Mouse (Mus musculus) stomach, postnatal 0 days (tissue): Measurements from ENCODE around the gene Tnmd. TPM values are rescaled to one million over a fixed set of nuclear protein-coding genes. Genes with fewer than 3 reads are reported as not detected.

Source experiments
- ATAC-seq: fragments of 200-750 bp; cut with Nextera tagmentation; 2 replicates; pipeline ENCODE4 v1.8.0; 2017; ENCODE audit not compliant: low FRiP score, low TSS enrichment
- DNase-seq: peaks from one replicate; pipeline ENCODE4 v3.0.0-alpha.2; 2016; ENCODE audit warnings: low spot score
- H3K27ac ChIP-seq: fragments of 300-500 bp; sonication (generic); replicated peaks from 2 replicates; pipeline ENCODE4 v1.5.1; 2014; ENCODE audit warnings: mild to moderate bottlenecking, control low read depth
- H3K27me3 ChIP-seq: fragments of 300-500 bp; sonication (generic); 2 replicates; pipeline ENCODE4 v1.6.1; 2014; ENCODE audit warnings: low read length; ENCODE audit not compliant: control insufficient read depth, insufficient read depth
- H3K36me3 ChIP-seq: fragments of 300-500 bp; sonication (generic); 2 replicates; pipeline ENCODE4 v1.6.1; 2014; ENCODE audit warnings: low read length, mixed read lengths; ENCODE audit not compliant: control insufficient read depth, insufficient read depth
- H3K4me1 ChIP-seq: fragments of 300-500 bp; sonication (generic); replicated peaks from 2 replicates; pipeline ENCODE4 v1.6.1; 2014; ENCODE audit warnings: antibody characterized with exemption; ENCODE audit not compliant: control insufficient read depth, insufficient read depth
- H3K4me2 ChIP-seq: fragments of 300-500 bp; sonication (generic); replicated peaks from 2 replicates; pipeline ENCODE4 v1.6.1; 2014; ENCODE audit warnings: low read depth, mild to moderate bottlenecking, control low read depth, moderate library complexity
- H3K4me3 ChIP-seq: fragments of 300-500 bp; sonication (generic); 2 replicates; pipeline ENCODE4 v1.5.1; 2014; ENCODE audit warnings: low read depth, low read length, control low read depth
- H3K9ac ChIP-seq: fragments of 300-500 bp; sonication (generic); 2 replicates; pipeline ENCODE4 v1.6.1; 2014; ENCODE audit warnings: mild to moderate bottlenecking, low read length, control low read depth, mixed read lengths
- H3K9me3 ChIP-seq: fragments of 300-500 bp; sonication (generic); 2 replicates; pipeline ENCODE4 v1.6.1; 2016; ENCODE audit warnings: low read length; ENCODE audit not compliant: control insufficient read depth
- CTCF ChIP-seq: IDR thresholded peaks from 2 replicates; pipeline ENCODE4 v1.5.1; 2016; ENCODE audit warnings: antibody characterized with exemption, low read depth, mild to moderate bottlenecking, moderate library complexity
- EP300 ChIP-seq: optimal IDR thresholded peaks from 2 replicates; pipeline ENCODE3; 2016; ENCODE audit warnings: antibody characterized with exemption
- WGBS: fragments of 180-500 bp; shearing (Covaris S2); extraction: QIAGEN DNeasy Blood & Tissue Kit; methylation state at CpG from one replicate; pipeline ENCODE4 v1.1.7; 2014; 5-methylcytosine and 5-hydroxymethylcytosine counted together
- polyA plus RNA-seq: library from polyadenylated mRNA; unstranded; fragments of >200 nt; fragmentation: Nextera tagmentation; extraction: Ambion mirVana; gene quantifications from 2 replicates; pipeline ENCODE4 v1.2.1, GENCODE M21; 2015

Tnmd gene
- polyA plus RNA-seq, 1 experiment from 2014 or later: 3.2 TPM

- ATAC-seq: no peak
- DNase-seq: no peak
Measured at GRCm38 (mm10) chrX:133908261-133908660, 57.5 kb downstream of the Tnmd start, which contains the start of gene Srpx2. Srpx2 (plus strand) TSS chrX:133908426.

DNA sequence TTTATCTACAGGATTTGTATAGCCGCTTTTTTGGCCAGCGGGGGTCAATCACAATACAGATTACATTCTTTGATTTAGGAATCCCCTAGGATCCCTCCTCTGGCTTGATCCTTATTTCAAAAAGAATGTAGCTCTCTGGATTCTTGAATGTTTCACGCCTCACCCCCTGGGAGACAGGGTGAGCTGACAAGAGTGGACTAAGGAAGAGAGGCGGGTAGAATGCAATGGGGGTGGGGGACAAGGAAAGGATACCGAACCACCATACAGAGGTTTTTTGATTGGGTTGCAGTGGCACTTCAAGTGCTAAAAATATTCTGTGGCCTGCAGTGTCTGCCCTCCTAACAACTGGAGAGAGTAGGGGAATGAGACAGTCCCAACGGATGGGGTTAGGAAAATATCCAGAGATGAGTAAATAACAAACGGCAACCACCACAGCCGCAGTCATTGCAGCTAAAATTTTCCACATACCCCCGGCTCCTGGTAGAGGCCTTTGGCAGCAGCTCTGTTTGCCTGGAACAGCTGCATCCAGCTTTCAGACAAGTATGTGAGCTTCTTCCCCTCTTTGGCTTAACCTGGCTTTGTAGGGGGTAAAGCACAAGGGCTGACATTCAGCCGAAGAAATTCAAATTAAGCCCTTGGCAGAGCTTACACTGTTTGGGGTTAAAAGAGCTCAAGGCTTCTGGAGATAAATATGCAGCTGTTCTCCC, 60.8 kb downstream of the Tnmd start:
- H3K4me2 ChIP-seq: no peak overlapping the region
- DNase-seq (no peak), ATAC-seq (no peak)
- H3K36me3 ChIP-seq: no peaks in the 10 kb centered on the region
- no peak overlapping the region for H3K27ac ChIP-seq
- no peaks in the 10 kb centered on the region for H3K27me3 ChIP-seq
- WGBS: 40% methylated on average over 10 of the region's 10 CpGs
- TF ChIP-seq CTCF: no peak
- no peak for TF ChIP-seq EP300
- H3K4me3 ChIP-seq: no peak overlapping the region
- no peaks in the 10 kb centered on the region for H3K4me1 ChIP-seq
- H3K9me3 ChIP-seq: no peaks in the 10 kb centered on the region
- no peak overlapping the region for H3K9ac ChIP-seq

More at GRCm38 (mm10) chrX:133908261-133908660, 57.5 kb downstream of the Tnmd start, which contains the start of gene Srpx2:
- no peaks in the 10 kb centered on the region for H3K36me3 ChIP-seq
- WGBS: 41% methylated on average over 3 of the region's 3 CpGs
- no peaks in the 10 kb centered on the region for H3K9me3 ChIP-seq
- H3K4me1 ChIP-seq: no peaks in the 10 kb centered on the region
- H3K4me2 ChIP-seq: no peak within 1 kb of the TSS
- no peak for TF ChIP-seq CTCF
- no peak for TF ChIP-seq EP300
- no peak within 1 kb of the TSS for H3K9ac ChIP-seq
- no peak within 1 kb of the TSS for H3K27ac ChIP-seq
- H3K4me3 ChIP-seq: no peak within 1 kb of the TSS
- no peaks in the 10 kb centered on the region for H3K27me3 ChIP-seq

DNA sequence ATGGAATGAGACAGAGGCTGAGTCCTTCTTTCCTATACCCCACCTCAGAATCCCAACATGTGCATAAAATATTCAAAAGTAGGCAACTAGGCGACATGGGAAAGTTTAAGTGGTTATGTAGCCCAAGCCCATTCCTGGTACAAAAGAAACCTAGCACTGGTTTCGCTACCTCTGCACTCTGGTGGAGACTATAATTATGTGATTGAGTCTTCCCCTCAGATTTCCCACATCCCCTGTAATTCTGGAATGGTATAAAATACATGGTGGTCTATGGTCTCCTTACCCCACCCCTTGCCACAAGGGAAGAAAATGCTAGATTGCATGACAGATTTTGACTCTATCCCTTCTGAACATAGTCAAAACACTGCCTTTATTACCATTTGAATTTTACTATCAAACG, 62.2 kb downstream of the Tnmd start:
- no peaks in the 10 kb centered on the region for H3K27me3 ChIP-seq
- TF ChIP-seq CTCF: no peak
- no peak for TF ChIP-seq EP300
- ATAC-seq: no peak
- no peak overlapping the region for H3K4me3 ChIP-seq
- no peaks in the 10 kb centered on the region for H3K4me1 ChIP-seq
- H3K9ac ChIP-seq: no peak overlapping the region
- no peak for DNase-seq
- H3K27ac ChIP-seq: no peak overlapping the region
- 73% methylated on average over 3 of the region's 3 CpGs for WGBS
- H3K4me2 ChIP-seq: no peak overlapping the region
- no peaks in the 10 kb centered on the region for H3K9me3 ChIP-seq
- H3K36me3 ChIP-seq: no peaks in the 10 kb centered on the region

- 37% methylated on average over 7 of the region's 7 CpGs for WGBS
- DNase-seq (no peak), ATAC-seq (no peak)
- no peak overlapping the region for H3K4me3 ChIP-seq
- H3K27ac ChIP-seq: no peak overlapping the region
- H3K4me2 ChIP-seq: no peak overlapping the region
- no peaks in the 10 kb centered on the region for H3K9me3 ChIP-seq
- TF ChIP-seq EP300 (no peak), CTCF (no peak)
- no peaks in the 10 kb centered on the region for H3K27me3 ChIP-seq
- H3K36me3 ChIP-seq: no peaks in the 10 kb centered on the region
- no peaks in the 10 kb centered on the region for H3K4me1 ChIP-seq
- no peak overlapping the region for H3K9ac ChIP-seq
Measured at GRCm38 (mm10) chrX:133914219-133914618, 63.4 kb downstream of the Tnmd start.

Other genes starting within 250 kb of the Tnmd start
- gene Pcdh19, start 162.0 kb upstream of the Tnmd start, polyA plus RNA-seq: 1.2 and 2.5 TPM in 2 replicates
- 79.2 and 83.7 TPM in 2 replicates for gene Tspan6, start 47.4 kb downstream of the Tnmd start, polyA plus RNA-seq
- 7.2 and 7.4 TPM in 2 replicates for gene Srpx2, start 57.4 kb downstream of the Tnmd start, polyA plus RNA-seq
- 3.6 and 3.9 TPM in 2 replicates for gene Sytl4, start 130.8 kb downstream of the Tnmd start, polyA plus RNA-seq
- 12.2 and 12.8 TPM in 2 replicates for gene Cstf2, start 208.2 kb downstream of the Tnmd start, polyA plus RNA-seq